Mouse (Mus musculus) forebrain, embryonic 14.5 days (tissue): ENCODE results near the gene Slpi. TPM values are rescaled to one million over a fixed set of nuclear protein-coding genes. Genes with fewer than 3 reads are reported as not detected.
"Not testable (repeated sequence)": the region's sequence is repeated elsewhere in the genome, so short reads cannot be mapped to it uniquely, and the experiment has no call there.

Experiments used
- ATAC-seq: fragments of 200-750 bp; cut with Nextera tagmentation; 2 replicates; pipeline ENCODE4 v1.8.0; 2017; ENCODE audit warnings: mild to moderate bottlenecking, moderate library complexity
- DNase-seq: peaks from one replicate; pipeline ENCODE4 v3.0.0-alpha.2; 2015; ENCODE audit warnings: low spot score
- H3K27ac ChIP-seq: fragments of 300-500 bp; sonication (generic); 2 replicates; pipeline ENCODE4 v1.5.1; 2014; ENCODE audit warnings: low read depth, mild to moderate bottlenecking, control low read depth, low read length, moderate library complexity
- H3K27me3 ChIP-seq: fragments of 300-500 bp; sonication (generic); replicated peaks from 2 replicates; pipeline ENCODE4 v1.6.1; 2014; ENCODE audit warnings: low read length, control low read depth, mixed read lengths; ENCODE audit not compliant: control insufficient read depth, insufficient read depth
- H3K36me3 ChIP-seq: fragments of 300-500 bp; sonication (generic); 2 replicates; pipeline ENCODE4 v1.6.1; 2014; ENCODE audit warnings: low read length, control low read depth; ENCODE audit not compliant: control insufficient read depth, insufficient read depth
- H3K4me1 ChIP-seq: fragments of 300-500 bp; sonication (generic); 2 replicates; pipeline ENCODE4 v1.6.1; 2014; ENCODE audit warnings: antibody characterized with exemption, low read length, control low read depth; ENCODE audit not compliant: control insufficient read depth, insufficient read depth
- H3K4me2 ChIP-seq: fragments of 300-500 bp; sonication (generic); 2 replicates; pipeline ENCODE4 v1.6.1; 2014; ENCODE audit warnings: mild to moderate bottlenecking, control low read depth, low read length
- H3K4me3 ChIP-seq: fragments of 300-500 bp; sonication (generic); 2 replicates; pipeline ENCODE4 v1.5.1; 2014; ENCODE audit warnings: low read depth, low read length, control low read depth
- H3K9ac ChIP-seq: fragments of 300-500 bp; sonication (generic); 2 replicates; pipeline ENCODE4 v1.6.1; 2014; ENCODE audit warnings: mild to moderate bottlenecking, low read length, control low read depth, moderate library complexity
- H3K9me3 ChIP-seq: fragments of 300-500 bp; sonication (generic); replicated peaks from 2 replicates; pipeline ENCODE4 v1.6.1; 2016; ENCODE audit warnings: low read length, control low read depth, mixed read lengths; ENCODE audit not compliant: control insufficient read depth
- WGBS: fragments of 180-500 bp; shearing (Covaris S2); extraction: QIAGEN DNeasy Blood & Tissue Kit; methylation state at CpG from one replicate; pipeline ENCODE4 v1.1.7; 2014; 5-methylcytosine and 5-hydroxymethylcytosine counted together
- microRNA-seq: library from miRNA; unstranded; fragments of <30 nt; microRNA quantifications from one replicate; pipeline ENCODE4, GENCODE M21; 2016
- polyA plus RNA-seq: library from polyadenylated mRNA; unstranded; fragments of >200 nt; fragmentation: Nextera tagmentation; extraction: Ambion mirVana; gene quantifications from 2 replicates; pipeline ENCODE4 v1.2.1, GENCODE M21; 2014

Slpi gene
- polyA plus RNA-seq, 1 experiment from 2014 or later: not detected

DNA sequence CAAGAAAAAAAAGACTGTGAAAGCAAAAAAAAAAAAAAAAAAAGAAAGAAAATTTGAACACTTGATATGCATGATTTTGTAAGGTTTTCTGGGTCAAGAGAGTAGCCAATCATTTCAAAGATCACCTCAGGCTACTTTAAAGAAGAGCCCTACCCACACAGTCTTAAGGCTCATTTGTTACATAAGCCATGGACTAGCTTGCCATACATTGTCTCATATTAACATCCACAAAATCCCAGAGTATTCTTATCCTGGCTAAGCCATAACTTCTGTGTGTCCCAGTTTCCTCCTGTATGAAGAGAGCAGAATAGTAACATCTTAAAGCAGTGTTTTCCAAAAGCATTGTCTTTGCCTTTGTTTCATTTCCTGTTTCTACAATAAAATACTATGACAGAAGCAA lies 73.4 kb downstream of the Slpi start:
- H3K4me1 ChIP-seq, H3K27me3 ChIP-seq, H3K4me3 ChIP-seq, DNase-seq, H3K36me3 ChIP-seq, H3K9ac ChIP-seq, ATAC-seq, H3K27ac ChIP-seq, H3K4me2 ChIP-seq, H3K9me3 ChIP-seq: not testable (repeated sequence)

- ATAC-seq (no peak), DNase-seq (no peak)
- H3K36me3 ChIP-seq: no peaks in the 10 kb centered on the region
- no peaks in the 10 kb centered on the region for H3K27me3 ChIP-seq
- H3K4me3 ChIP-seq: no peak overlapping the region
- H3K9me3 ChIP-seq: no peaks in the 10 kb centered on the region
- 86% methylated on average over 5 of the region's 5 CpGs for WGBS
- H3K4me2 ChIP-seq: no peak overlapping the region
- no peak overlapping the region for H3K27ac ChIP-seq
- no peaks in the 10 kb centered on the region for H3K4me1 ChIP-seq
- H3K9ac ChIP-seq: no peak overlapping the region
Observed at GRCm38 (mm10) chr2:164312599-164312998, 76.3 kb downstream of the Slpi start.

Small RNA genes lying within 50 kb of the gene (microRNA-seq; reads per million reads assigned to microRNA genes)
- gene Mir7678: not detected

Other genes with a start within 250 kb of the Slpi start
- 0.27 and 0.77 TPM in 2 replicates for gene Kcns1, start 218.0 kb downstream of the Slpi start, polyA plus RNA-seq
- gene Wfdc5, start 206.4 kb downstream of the Slpi start, polyA plus RNA-seq: not detected in 2 replicates
- not detected in 2 replicates for gene Wfdc12, start 198.5 kb downstream of the Slpi start, polyA plus RNA-seq
- not detected in 2 replicates for gene Wfdc15a, start 189.0 kb downstream of the Slpi start, polyA plus RNA-seq
- not detected in 2 replicates for gene Wfdc15b, start 167.4 kb downstream of the Slpi start, polyA plus RNA-seq
- not detected in 2 replicates for gene Svs2, start 150.6 kb downstream of the Slpi start, polyA plus RNA-seq
- gene Svs3b, start 132.5 kb downstream of the Slpi start, polyA plus RNA-seq: not detected in 2 replicates
- not detected in 2 replicates for gene Svs4, start 110.6 kb downstream of the Slpi start, polyA plus RNA-seq
- not detected in 2 replicates for gene Svs3a, start 99.8 kb downstream of the Slpi start, polyA plus RNA-seq
- gene Svs6, start 72.3 kb downstream of the Slpi start, polyA plus RNA-seq: not detected in 2 replicates
- not detected in 2 replicates for gene Svs5, start 56.4 kb downstream of the Slpi start, polyA plus RNA-seq
- gene Rbpjl, start 14.0 kb upstream of the Slpi start, polyA plus RNA-seq: 0.06 TPM in 1 of 2 replicates, not detected in the other
- 0.08 and 0.10 TPM in 2 replicates for gene Matn4, start 16.1 kb upstream of the Slpi start, polyA plus RNA-seq
- 3.9 and 4.2 TPM in 2 replicates for gene Sdc4, start 54.8 kb upstream of the Slpi start, polyA plus RNA-seq
- 76.3 and 86.6 TPM in 2 replicates for gene Sys1, start 67.9 kb upstream of the Slpi start, polyA plus RNA-seq
- gene Gm20458, start 71.9 kb upstream of the Slpi start, polyA plus RNA-seq: 6.2 and 8.9 TPM in 2 replicates
- gene Trp53tg5, start 84.6 kb upstream of the Slpi start, polyA plus RNA-seq: not detected in 2 replicates
- 3.5 and 4.9 TPM in 2 replicates for gene Dbndd2, start 97.0 kb upstream of the Slpi start, polyA plus RNA-seq
- gene Pigt, start 108.4 kb upstream of the Slpi start, polyA plus RNA-seq: 66.8 and 72.2 TPM in 2 replicates
- 5.2 and 5.8 TPM in 2 replicates for gene Wfdc2, start 173.3 kb upstream of the Slpi start, polyA plus RNA-seq
- gene Spint3, start 184.4 kb upstream of the Slpi start, polyA plus RNA-seq: not detected in 2 replicates
- gene Wfdc6a, start 196.4 kb upstream of the Slpi start, polyA plus RNA-seq: not detected in 2 replicates
- gene Eppin, start 204.5 kb upstream of the Slpi start, polyA plus RNA-seq: not detected in 2 replicates
- not detected in 2 replicates for gene Wfdc6b, start 224.4 kb upstream of the Slpi start, polyA plus RNA-seq
- gene Wfdc8, start 224.5 kb upstream of the Slpi start, polyA plus RNA-seq: not detected in 2 replicates
- not detected in 2 replicates for gene Wfdc16, start 249.7 kb upstream of the Slpi start, polyA plus RNA-seq